Mouse (Mus musculus): ENCODE measurements at regions not wholly inside any gene's neighbourhood (a gene's known extent, or its start where the extent isn't known, plus 50 kb on each side); places are given as distances from the start of the nearest gene placed in this dataset.

- Histone ChIP-seq H3K4me2 (replicated peaks) (no peak overlapping the region), H3K27ac (no peak overlapping the region), H3K27me3 (replicated peaks) (no peaks in the 10 kb centered on the region), H3K4me3 (no peak overlapping the region), H3K4me1 (no peaks in the 10 kb centered on the region), H3K36me3 (no peaks in the 10 kb centered on the region), H3K9ac (no peak overlapping the region), H3K9me3 (no peaks in the 10 kb centered on the region)
- 90% methylated on average over 2 of the region's 2 CpGs for WGBS
- no peak for ATAC-seq (ENCODE audit: low FRiP score, low read depth)
Observed at GRCm38 (mm10) chr2:148181518-148181917, 134.7 kb upstream of the Foxa2 start.

- WGBS, result 68% methylated on average over 3 of the region's 3 CpGs
- H3K27me3 ChIP-seq (replicated peaks), result no peaks in the 10 kb centered on the region
- no peak for ATAC-seq (ENCODE audit: low FRiP score, low read depth)
- H3K27ac ChIP-seq, result no peak overlapping the region
- no peak overlapping the region for H3K4me2 ChIP-seq (replicated peaks)
- no peak overlapping the region for H3K9ac ChIP-seq
- H3K4me3 ChIP-seq, result no peak overlapping the region
- no peaks in the 10 kb centered on the region for H3K9me3 ChIP-seq
- no peaks in the 10 kb centered on the region for H3K36me3 ChIP-seq
- H3K4me1 ChIP-seq, result no peaks in the 10 kb centered on the region
Observed at GRCm38 (mm10) chr2:148182492-148183052, 135.8 kb upstream of the Foxa2 start.

GRCm38 (mm10) chr2:148184801-148185212 is 138.0 kb upstream of the Foxa2 start:
- 83% methylated on average over 5 of the region's 5 CpGs for WGBS
- H3K4me1 ChIP-seq, result no peaks in the 10 kb centered on the region
- no peak overlapping the region for H3K27ac ChIP-seq
- H3K4me3 ChIP-seq, result no peak overlapping the region
- no peaks in the 10 kb centered on the region for H3K36me3 ChIP-seq
- H3K9me3 ChIP-seq, result no peaks in the 10 kb centered on the region
- no peaks in the 10 kb centered on the region for H3K27me3 ChIP-seq (replicated peaks)
- no peak overlapping the region for H3K4me2 ChIP-seq (replicated peaks)
- H3K9ac ChIP-seq, result no peak overlapping the region
- no peak for ATAC-seq (ENCODE audit: low FRiP score, low read depth)

GRCm38 (mm10) chr2:148186363-148186991 is 139.7 kb upstream of the Foxa2 start:
- Histone ChIP-seq H3K36me3 (no peaks in the 10 kb centered on the region), H3K4me2 (replicated peaks) (no peak overlapping the region), H3K4me3 (no peak overlapping the region), H3K27ac (no peak overlapping the region), H3K4me1 (no peaks in the 10 kb centered on the region), H3K9ac (no peak overlapping the region), H3K9me3 (no peaks in the 10 kb centered on the region), H3K27me3 (replicated peaks) (no peaks in the 10 kb centered on the region)
- WGBS, result 86% methylated on average over 7 of the region's 7 CpGs
- no peak for ATAC-seq (ENCODE audit: low FRiP score, low read depth)

GRCm38 (mm10) chr2:148188865-148189264 is 142.1 kb upstream of the Foxa2 start:
- no peak overlapping the region for H3K4me3 ChIP-seq
- no peaks in the 10 kb centered on the region for H3K9me3 ChIP-seq
- H3K27ac ChIP-seq, result no peak overlapping the region
- ATAC-seq (ENCODE audit: low FRiP score, low read depth), result no peak
- 81% methylated on average over 2 of the region's 2 CpGs for WGBS
- H3K36me3 ChIP-seq, result no peaks in the 10 kb centered on the region
- no peaks in the 10 kb centered on the region for H3K27me3 ChIP-seq (replicated peaks)
- no peaks in the 10 kb centered on the region for H3K4me1 ChIP-seq
- no peak overlapping the region for H3K9ac ChIP-seq
- H3K4me2 ChIP-seq (replicated peaks), result no peak overlapping the region

GRCm38 (mm10) chr2:148189287-148189686 is 142.5 kb upstream of the Foxa2 start:
- WGBS, result 77% methylated on average over 5 of the region's 5 CpGs
- Histone ChIP-seq H3K4me3 (no peak overlapping the region), H3K27me3 (replicated peaks) (no peaks in the 10 kb centered on the region), H3K4me1 (no peaks in the 10 kb centered on the region), H3K9me3 (no peaks in the 10 kb centered on the region), H3K27ac (no peak overlapping the region), H3K36me3 (no peaks in the 10 kb centered on the region), H3K9ac (no peak overlapping the region), H3K4me2 (replicated peaks) (no peak overlapping the region)
- ATAC-seq (ENCODE audit: low FRiP score, low read depth), result no peak

- H3K4me1 ChIP-seq, result no peaks in the 10 kb centered on the region
- H3K4me2 ChIP-seq (replicated peaks), result no peak overlapping the region
- 67% methylated on average over 4 of the region's 4 CpGs for WGBS
- no peaks in the 10 kb centered on the region for H3K9me3 ChIP-seq
- no peak overlapping the region for H3K27ac ChIP-seq
- no peak for ATAC-seq (ENCODE audit: low FRiP score, low read depth)
- H3K27me3 ChIP-seq (replicated peaks), result no peaks in the 10 kb centered on the region
- H3K36me3 ChIP-seq, result no peaks in the 10 kb centered on the region
- H3K9ac ChIP-seq, result no peak overlapping the region
- no peak overlapping the region for H3K4me3 ChIP-seq
Observed at GRCm38 (mm10) chr2:148192946-148193345, 146.2 kb upstream of the Foxa2 start.

GRCm38 (mm10) chr2:148197375-148198015 is 150.7 kb upstream of the Foxa2 start:
- Histone ChIP-seq H3K4me1 (no peaks in the 10 kb centered on the region), H3K36me3 (no peaks in the 10 kb centered on the region), H3K4me2 (replicated peaks) (no peak overlapping the region), H3K9ac (no peak overlapping the region), H3K9me3 (no peaks in the 10 kb centered on the region), H3K27ac (no peak overlapping the region), H3K27me3 (replicated peaks) (no peaks in the 10 kb centered on the region), H3K4me3 (no peak overlapping the region)
- no peak for ATAC-seq (ENCODE audit: low FRiP score, low read depth)
- WGBS, result 87% methylated on average over 7 of the region's 7 CpGs

- Histone ChIP-seq H3K27ac (no peak overlapping the region), H3K9me3 (no peaks in the 10 kb centered on the region), H3K36me3 (no peaks in the 10 kb centered on the region), H3K27me3 (replicated peaks) (no peaks in the 10 kb centered on the region), H3K4me2 (replicated peaks) (no peak overlapping the region), H3K4me3 (no peak overlapping the region), H3K4me1 (no peaks in the 10 kb centered on the region), H3K9ac (no peak overlapping the region)
- ATAC-seq (ENCODE audit: low FRiP score, low read depth), result no peak
- WGBS, result 27% methylated on average over 1 of the region's 1 CpGs
Observed at GRCm38 (mm10) chr2:148206633-148207032, 159.9 kb upstream of the Foxa2 start.

GRCm38 (mm10) chr2:148210813-148211212 is 164.0 kb upstream of the Foxa2 start:
- H3K9ac ChIP-seq, result no peak overlapping the region
- H3K27ac ChIP-seq, result no peak overlapping the region
- no peak overlapping the region for H3K4me3 ChIP-seq
- WGBS, result 82% methylated on average over 2 of the region's 2 CpGs
- H3K4me2 ChIP-seq (replicated peaks), result no peak overlapping the region
- H3K9me3 ChIP-seq, result no peaks in the 10 kb centered on the region
- no peaks in the 10 kb centered on the region for H3K4me1 ChIP-seq
- no peak for ATAC-seq (ENCODE audit: low FRiP score, low read depth)
- H3K27me3 ChIP-seq (replicated peaks), result no peaks in the 10 kb centered on the region
- H3K36me3 ChIP-seq, result no peaks in the 10 kb centered on the region

GRCm38 (mm10) chr2:148217136-148217535 is 170.4 kb upstream of the Foxa2 start:
- Histone ChIP-seq H3K9me3 (no peaks in the 10 kb centered on the region), H3K4me2 (replicated peaks) (no peak overlapping the region), H3K27ac (no peak overlapping the region), H3K9ac (no peak overlapping the region), H3K36me3 (no peaks in the 10 kb centered on the region), H3K27me3 (replicated peaks) (no peaks in the 10 kb centered on the region), H3K4me1 (no peaks in the 10 kb centered on the region), H3K4me3 (no peak overlapping the region)
- WGBS, result 79% methylated on average over 4 of the region's 4 CpGs
- no peak for ATAC-seq (ENCODE audit: low FRiP score, low read depth)

GRCm38 (mm10) chr2:148233691-148234300 is 161.3 kb upstream of the Sstr4 start:
- 85% methylated on average over 1 of the region's 1 CpGs for WGBS
- Histone ChIP-seq H3K27me3 (replicated peaks) (no peaks in the 10 kb centered on the region), H3K4me3 (no peak overlapping the region), H3K4me1 (no peaks in the 10 kb centered on the region), H3K4me2 (replicated peaks) (no peak overlapping the region), H3K27ac (no peak overlapping the region), H3K36me3 (no peaks in the 10 kb centered on the region), H3K9me3 (no peaks in the 10 kb centered on the region), H3K9ac (no peak overlapping the region)
- no peak for ATAC-seq (ENCODE audit: low FRiP score, low read depth)
